8 mouse cellular contexts compared by ENCODE assay signal in the genomic region with DNA sequence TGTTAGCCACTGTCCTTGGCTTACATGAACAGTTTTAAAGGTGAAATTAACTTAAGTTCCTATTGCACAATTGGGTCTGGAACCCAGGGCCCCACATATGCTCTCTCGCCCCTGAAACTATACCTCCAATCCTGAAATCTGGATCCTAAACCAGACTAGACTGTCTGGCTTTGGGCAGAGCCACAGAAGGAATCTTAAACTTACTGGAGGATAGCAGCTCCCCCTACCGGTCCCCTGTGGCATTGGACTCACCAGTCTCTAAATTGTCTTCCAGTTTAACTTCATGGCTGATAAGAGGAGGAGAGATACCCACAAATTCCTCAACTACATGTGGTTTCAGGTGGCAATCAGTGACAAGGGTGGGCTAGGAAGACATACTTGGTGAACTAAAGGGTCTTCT. TPM values are rescaled to one million over a fixed set of nuclear protein-coding genes. Genes with fewer than 3 reads are reported as not detected.
DNase-seq lines count a peak whose midpoint lies in the region; ATAC-seq and TF ChIP-seq lines count a peak whose summit lies in the region.
"Had no signal": no experiment of that assay in that cellular context is flagged by ENCODE, and none has a peak within 500 bp of the region (broad histone marks: within the 10 kb centered on the region; RNA-seq: fewer than 3 reads in every experiment).

No protein-coding gene starts in this region.

- ATAC-seq in erythroid progenitor cell, adult 5-6 weeks (replicated peaks; ENCODE audit: low FRiP score, poor library complexity, severe bottlenecking): 0 out of 2 replicates have a peak, but pooled peaks have one; percentile 46
- no peak for ATAC-seq in limb, embryonic 14.5 days (ENCODE audit: low FRiP score, low read depth)

- no peaks in the 10 kb centered on the region for H3K36me3 ChIP-seq in limb, embryonic 14.5 days (ENCODE audit: control insufficient read depth, insufficient read depth, low read length)
- H3K36me3 ChIP-seq: hindbrain, embryonic 15.5 days had no signal

- peaks cover 7% of the 10 kb centered on the region for H3K4me1 ChIP-seq in bone marrow macrophage, adult 2 months (ENCODE audit: control insufficient read depth, insufficient read depth, low read length)
- H3K4me1 ChIP-seq in limb, embryonic 14.5 days (ENCODE audit: control insufficient read depth, insufficient read depth, low read length): no peaks in the 10 kb centered on the region; the same call in 1 of the 2 replicates

- no peak for TF ChIP-seq POLR2A in bone marrow macrophage, adult 2 months (IDR thresholded peaks at IDR 0.05; ENCODE audit: borderline replicate concordance, low read depth, low read length)
- TF ChIP-seq POLR2A in limb, embryonic 14.5 days (IDR thresholded peaks at IDR 0.05; ENCODE audit: borderline replicate concordance, extremely low read depth, insufficient read depth, insufficient read length): no peak

- no peak overlapping the region for H3K27ac ChIP-seq in bone marrow macrophage, adult 2 months (ENCODE audit: insufficient read depth, low read depth, low read length)
- H3K27ac ChIP-seq in limb, embryonic 14.5 days (replicated peaks; ENCODE audit: low read depth, low read length): no peak overlapping the region
- H3K27ac ChIP-seq: hindbrain, embryonic 15.5 days had no signal

- no peaks in the 10 kb centered on the region for H3K27me3 ChIP-seq in limb, embryonic 14.5 days (ENCODE audit: control insufficient read depth, insufficient read depth, low read length)
- H3K27me3 ChIP-seq: hindbrain, embryonic 15.5 days had no signal

- H3K4me3 ChIP-seq in bone marrow macrophage, adult 2 months (ENCODE audit: insufficient read depth, low read length): no peak overlapping the region
- no peak overlapping the region for H3K4me3 ChIP-seq in limb, embryonic 14.5 days (replicated peaks; ENCODE audit: low read length)
- H3K4me3 ChIP-seq: hindbrain, embryonic 15.5 days had no signal

- no peaks in the 10 kb centered on the region for H3K9me3 ChIP-seq in limb, embryonic 14.5 days (ENCODE audit: control insufficient read depth, low read length)
- H3K9me3 ChIP-seq: hindbrain, embryonic 15.5 days had no signal

- H3K4me2 ChIP-seq in limb, embryonic 14.5 days (replicated peaks; ENCODE audit: low read depth, low read length, severe bottlenecking): no peak overlapping the region
- H3K4me2 ChIP-seq: hindbrain, embryonic 15.5 days had no signal

- peak; percentile 53; the same call in 1 of the 2 replicates for TF ChIP-seq CTCF in bone marrow macrophage, adult 2 months (IDR thresholded peaks at IDR 0.05; ENCODE audit: low read depth, low read length)

- WGBS in limb, embryonic 14.5 days: 27% methylated on average over 2 of the region's 2 CpGs

- H3K9ac ChIP-seq in limb, embryonic 14.5 days (ENCODE audit: low read depth, low read length, severe bottlenecking): no peak overlapping the region
- H3K9ac ChIP-seq: hindbrain, embryonic 15.5 days had no signal

- DNase-seq in A20 (ENCODE audit: low read depth, low spot score): peak; percentile 66
- DNase-seq in CD4-positive, CD25-positive, alpha-beta regulatory T cell, adult 2 months (ENCODE audit: low read depth, low spot score): peak; percentile 79
- DNase-seq in induced T-regulatory cell, adult 2 months (ENCODE audit: low read depth): peak; percentile 74
- peak; percentile 81 for DNase-seq in limb, embryonic 14.5 days (ENCODE audit: low spot score)
- peak; percentile 84 for DNase-seq in right cerebral cortex, adult 2 months (ENCODE audit: low spot score in 2 of 2)

RNA-seq across cellular contexts. Expression of a gene that starts 12.7 kb away (rescaled TPM):
- polyA plus RNA-seq in bone marrow macrophage, adult 2 months (2012; ENCODE audit: insufficient read depth, insufficient read length, missing spikeins): not detected in 2 replicates
- not detected in 2 replicates for total RNA-seq in erythroid progenitor cell, adult 5-6 weeks (2015; ENCODE audit: low replicate concordance)
- not detected in 2 replicates for total RNA-seq in erythroid progenitor cell, adult 5-6 weeks (2017; ENCODE audit: low replicate concordance)
- 0.40 and 0.47 TPM in 2 replicates for polyA plus RNA-seq in limb, embryonic 14.5 days (2012; rRNA removed)
- polyA plus RNA-seq in limb, embryonic 14.5 days (2014; fragmentation: Nextera tagmentation; extraction: Ambion mirVana): 0.21 and 0.37 TPM in 2 replicates
